Mouse (Mus musculus): ENCODE data around the gene Crmp1. TPM values are rescaled to one million over a fixed set of nuclear protein-coding genes. Genes with fewer than 3 reads are reported as not detected.

The Crmp1 gene
- 46.4 and 49.8 TPM in 2 replicates for polyA plus RNA-seq (2014; fragmentation: Nextera tagmentation; extraction: Ambion mirVana)

DNA sequence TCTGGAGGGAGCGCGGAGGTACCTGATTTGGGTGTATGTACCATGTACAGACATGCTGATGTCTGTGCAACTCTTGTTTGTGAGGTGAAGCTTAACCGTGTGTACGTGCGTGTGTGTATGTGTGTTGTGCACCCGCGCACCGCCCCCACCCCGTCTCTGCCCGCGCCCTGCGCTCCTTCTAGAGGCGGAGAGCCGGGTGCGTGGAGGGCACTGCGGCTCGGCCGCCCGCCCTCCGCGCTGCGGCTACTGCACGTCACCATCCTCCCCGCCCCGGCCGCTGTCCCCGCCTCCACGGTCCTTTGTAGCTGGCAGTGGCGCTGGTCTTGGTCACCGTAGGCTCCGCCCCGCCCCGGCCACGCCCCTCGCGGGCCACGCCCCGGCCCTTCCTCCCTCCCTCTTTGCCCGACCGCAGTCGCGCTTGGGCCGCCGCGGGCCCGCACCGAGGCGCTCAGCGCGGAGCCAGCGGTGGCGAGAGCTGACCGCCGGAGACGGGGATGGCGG is at the start of gene Crmp1:
TSS of gene Crmp1 (plus strand) at position 290 of the 501 bp plus-strand sequence.
- ATAC-seq (replicated peaks; ENCODE audit: low FRiP score, low TSS enrichment, low read depth) (peak; percentile 73), DNase-seq (ENCODE audit: low spot score) (peak; percentile 75)
- H3K27ac ChIP-seq (ENCODE audit: low read depth), result no peak within 1 kb of the TSS
- H3K4me2 ChIP-seq (ENCODE audit: low read length), result peak within 1 kb of the TSS; percentile 63
- H3K4me1 ChIP-seq (replicated peaks; ENCODE audit: control insufficient read depth, insufficient read depth, low read length), result peaks cover 9% of the 10 kb centered on the region
- no peaks in the 10 kb centered on the region for H3K36me3 ChIP-seq (ENCODE audit: control insufficient read depth, insufficient read depth, low read length)
- H3K9ac ChIP-seq (ENCODE audit: low read length), result no peak within 1 kb of the TSS
- no peaks in the 10 kb centered on the region for H3K9me3 ChIP-seq (ENCODE audit: control insufficient read depth, low read length)
- 2% methylated on average over 52 of the region's 56 CpGs for WGBS
- peak within 1 kb of the TSS; percentile 37 for H3K4me3 ChIP-seq (ENCODE audit: low read depth, low read length)
- peaks cover 68% of the 10 kb centered on the region for H3K27me3 ChIP-seq (replicated peaks; ENCODE audit: control insufficient read depth, insufficient read depth, low read length)

DNA sequence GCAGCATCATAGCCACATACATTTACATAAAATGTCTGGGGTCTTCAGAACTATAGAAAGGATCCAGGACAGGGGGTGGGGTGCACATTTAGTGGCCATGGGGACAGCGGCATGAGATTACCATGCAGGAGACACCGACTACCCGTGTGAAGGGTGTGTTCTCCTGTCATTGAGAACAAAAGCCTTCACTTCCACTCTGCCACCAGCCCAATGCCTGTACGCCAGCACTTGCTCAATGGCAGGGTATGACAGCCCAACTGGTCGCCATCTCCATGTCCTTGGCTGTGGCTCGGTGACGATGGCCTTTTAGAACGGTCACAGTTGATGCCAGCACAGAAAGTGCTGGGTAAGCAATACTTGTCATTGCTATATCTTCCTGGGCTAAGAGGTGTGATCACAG is 45.5 kb upstream of the Crmp1 start:
- Histone ChIP-seq H3K9me3 (ENCODE audit: control insufficient read depth, low read length) (no peaks in the 10 kb centered on the region), H3K4me3 (ENCODE audit: low read depth, low read length) (no peak overlapping the region), H3K27ac (ENCODE audit: low read depth) (no peak overlapping the region), H3K36me3 (ENCODE audit: control insufficient read depth, insufficient read depth, low read length) (no peaks in the 10 kb centered on the region), H3K4me2 (ENCODE audit: low read length) (no peak overlapping the region), H3K4me1 (replicated peaks; ENCODE audit: control insufficient read depth, insufficient read depth, low read length) (peaks cover 26% of the 10 kb centered on the region), H3K9ac (ENCODE audit: low read length) (no peak overlapping the region), H3K27me3 (replicated peaks; ENCODE audit: control insufficient read depth, insufficient read depth, low read length) (no peaks in the 10 kb centered on the region)
- 85% methylated on average over 8 of the region's 8 CpGs for WGBS
- DNase-seq (ENCODE audit: low spot score) (no peak), ATAC-seq (replicated peaks; ENCODE audit: low FRiP score, low TSS enrichment, low read depth) (no peak)

DNA sequence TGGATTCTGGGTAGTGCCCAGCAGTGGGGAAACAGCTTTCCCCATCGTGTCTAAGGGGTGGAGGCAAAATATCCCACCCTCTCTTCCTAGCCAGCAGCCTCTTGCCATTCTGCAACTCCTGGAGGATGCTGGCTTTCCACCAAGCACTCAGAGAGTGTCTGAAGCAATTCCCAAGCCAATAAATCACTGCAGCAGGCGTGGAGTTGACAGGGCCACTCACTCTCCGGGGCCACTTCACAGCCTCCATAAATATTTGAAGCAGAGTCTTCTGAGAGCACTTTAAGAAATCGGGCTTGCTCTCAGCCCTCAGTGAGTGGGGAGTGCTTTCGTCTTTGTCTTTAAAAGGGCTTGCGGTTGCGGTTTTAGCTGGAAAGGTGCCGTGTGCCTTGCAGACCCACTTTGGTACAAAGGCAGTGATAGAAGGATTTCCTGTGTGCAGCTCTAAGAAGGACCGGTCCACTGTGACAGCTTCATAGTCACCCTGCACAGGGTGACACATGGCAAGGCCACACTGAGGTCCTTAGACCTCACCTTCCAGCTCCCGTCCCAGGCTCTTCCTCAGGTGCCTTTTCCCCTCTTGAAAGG is 45.0 kb upstream of the Crmp1 start:
- H3K9me3 ChIP-seq (ENCODE audit: control insufficient read depth, low read length), result no peaks in the 10 kb centered on the region
- no peak overlapping the region for H3K9ac ChIP-seq (ENCODE audit: low read length)
- H3K4me3 ChIP-seq (ENCODE audit: low read depth, low read length), result no peak overlapping the region
- H3K4me1 ChIP-seq (replicated peaks; ENCODE audit: control insufficient read depth, insufficient read depth, low read length), result peaks cover 26% of the 10 kb centered on the region
- 17% methylated on average over 10 of the region's 10 CpGs for WGBS
- H3K27me3 ChIP-seq (replicated peaks; ENCODE audit: control insufficient read depth, insufficient read depth, low read length), result no peaks in the 10 kb centered on the region
- no peak overlapping the region for H3K27ac ChIP-seq (ENCODE audit: low read depth)
- ATAC-seq (replicated peaks; ENCODE audit: low FRiP score, low TSS enrichment, low read depth) (no peak), DNase-seq (ENCODE audit: low spot score) (peak; percentile 53)
- no peak overlapping the region for H3K4me2 ChIP-seq (ENCODE audit: low read length)
- no peaks in the 10 kb centered on the region for H3K36me3 ChIP-seq (ENCODE audit: control insufficient read depth, insufficient read depth, low read length)

DNA sequence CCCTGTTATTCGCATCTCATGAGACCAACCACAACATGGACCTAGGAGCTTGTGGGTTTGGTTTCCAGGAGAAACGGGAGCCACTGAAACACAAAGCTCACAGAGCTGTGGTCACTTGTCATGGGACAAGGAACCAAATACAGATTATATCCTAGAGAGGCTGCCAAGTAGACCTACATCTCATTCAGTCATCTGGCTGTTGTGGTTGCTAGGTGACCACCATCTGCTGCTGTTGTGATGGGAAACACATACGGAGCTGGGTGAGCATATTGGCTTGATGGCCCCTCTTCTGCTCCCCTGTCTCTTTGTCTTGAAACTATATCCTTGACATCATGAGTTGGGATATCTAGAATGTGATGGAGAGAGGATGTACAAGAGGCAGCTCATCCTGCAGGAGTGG is 44.3 kb upstream of the Crmp1 start:
- WGBS, result 64% methylated on average over 3 of the region's 3 CpGs
- no peak for DNase-seq (ENCODE audit: low spot score)

DNA sequence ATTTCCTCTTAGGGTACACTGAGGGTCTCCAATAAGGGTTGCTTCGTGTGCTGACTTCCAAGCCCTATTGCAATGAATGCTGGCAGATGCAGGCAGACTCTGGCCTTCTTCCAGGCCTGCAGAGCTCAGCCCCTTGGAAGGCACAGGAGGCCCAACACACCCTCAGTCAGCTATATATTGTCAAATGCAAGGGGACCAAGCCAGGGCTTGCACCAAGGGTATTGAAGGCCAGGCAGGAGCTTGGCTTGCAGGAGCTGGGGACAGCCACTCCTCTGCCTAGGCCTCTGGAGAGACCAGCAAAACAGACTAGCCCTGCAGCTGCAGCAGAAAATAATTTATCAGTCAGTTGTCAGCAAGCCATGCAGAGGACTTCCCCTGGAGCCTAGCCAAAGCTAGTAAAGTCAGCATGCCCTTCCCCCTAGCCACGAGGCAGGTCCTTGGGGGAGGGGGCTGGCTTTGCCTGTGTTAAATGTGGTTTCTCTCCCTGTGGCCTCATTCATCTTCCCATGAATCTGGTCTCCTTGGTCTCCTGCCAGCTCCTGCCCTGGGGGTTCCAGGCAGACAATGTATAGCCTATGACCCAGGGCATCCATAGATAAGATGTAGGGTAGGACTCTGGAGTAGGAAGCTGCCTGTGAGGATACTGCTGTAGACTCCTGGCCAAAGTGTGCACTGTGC is 43.6 kb upstream of the Crmp1 start:
- Histone ChIP-seq H3K4me1 (replicated peaks; ENCODE audit: control insufficient read depth, insufficient read depth, low read length) (peaks cover 26% of the 10 kb centered on the region), H3K9ac (ENCODE audit: low read length) (no peak overlapping the region), H3K36me3 (ENCODE audit: control insufficient read depth, insufficient read depth, low read length) (no peaks in the 10 kb centered on the region), H3K27ac (ENCODE audit: low read depth) (no peak overlapping the region), H3K4me3 (ENCODE audit: low read depth, low read length) (no peak overlapping the region), H3K9me3 (ENCODE audit: control insufficient read depth, low read length) (no peaks in the 10 kb centered on the region), H3K4me2 (ENCODE audit: low read length) (no peak overlapping the region), H3K27me3 (replicated peaks; ENCODE audit: control insufficient read depth, insufficient read depth, low read length) (no peaks in the 10 kb centered on the region)
- DNase-seq (ENCODE audit: low spot score) (peak; percentile 61), ATAC-seq (replicated peaks; ENCODE audit: low FRiP score, low TSS enrichment, low read depth) (0 out of 2 replicates have a peak, but pooled peaks have one; percentile 32)
- 19% methylated on average over 2 of the region's 2 CpGs for WGBS

More for the DNA sequence above, 44.3 kb upstream of the Crmp1 start:
- Histone ChIP-seq H3K9me3 (ENCODE audit: control insufficient read depth, low read length) (no peaks in the 10 kb centered on the region), H3K4me1 (replicated peaks; ENCODE audit: control insufficient read depth, insufficient read depth, low read length) (peaks cover 26% of the 10 kb centered on the region), H3K4me2 (ENCODE audit: low read length) (no peak overlapping the region), H3K4me3 (ENCODE audit: low read depth, low read length) (no peak overlapping the region), H3K36me3 (ENCODE audit: control insufficient read depth, insufficient read depth, low read length) (no peaks in the 10 kb centered on the region), H3K9ac (ENCODE audit: low read length) (no peak overlapping the region), H3K27ac (ENCODE audit: low read depth) (no peak overlapping the region), H3K27me3 (replicated peaks; ENCODE audit: control insufficient read depth, insufficient read depth, low read length) (no peaks in the 10 kb centered on the region)
- ATAC-seq (replicated peaks; ENCODE audit: low FRiP score, low TSS enrichment, low read depth), result no peak

DNA sequence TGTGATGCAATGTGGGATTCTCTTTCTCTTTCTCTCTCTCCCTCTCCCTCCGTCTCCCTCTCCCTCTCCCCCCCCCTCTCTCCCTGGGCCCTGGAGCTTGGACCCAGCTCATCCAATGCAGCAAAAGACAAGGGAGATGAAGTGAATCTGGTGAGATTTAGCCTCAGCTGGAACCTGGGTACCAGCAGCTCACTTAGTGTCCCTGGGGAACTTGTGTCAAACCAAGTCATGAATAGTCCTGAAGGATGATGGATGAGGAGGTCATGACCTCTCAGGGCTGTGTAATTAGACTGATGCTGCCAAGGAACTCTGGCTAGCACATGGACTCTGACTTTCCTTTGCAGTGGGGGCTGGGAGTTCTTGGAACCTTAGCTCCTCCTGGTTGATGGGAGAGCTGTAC is 39.5 kb upstream of the Crmp1 start:
- Histone ChIP-seq H3K4me1 (replicated peaks; ENCODE audit: control insufficient read depth, insufficient read depth, low read length) (peaks cover 14% of the 10 kb centered on the region), H3K36me3 (ENCODE audit: control insufficient read depth, insufficient read depth, low read length) (no peaks in the 10 kb centered on the region), H3K27me3 (replicated peaks; ENCODE audit: control insufficient read depth, insufficient read depth, low read length) (no peaks in the 10 kb centered on the region), H3K27ac (ENCODE audit: low read depth) (no peak overlapping the region), H3K9ac (ENCODE audit: low read length) (no peak overlapping the region), H3K9me3 (ENCODE audit: control insufficient read depth, low read length) (no peaks in the 10 kb centered on the region), H3K4me2 (ENCODE audit: low read length) (no peak overlapping the region), H3K4me3 (ENCODE audit: low read depth, low read length) (no peak overlapping the region)
- 20% methylated on average over 1 of the region's 1 CpGs for WGBS
- no peak for DNase-seq (ENCODE audit: low spot score)
- no peak for ATAC-seq (replicated peaks; ENCODE audit: low FRiP score, low TSS enrichment, low read depth)

DNA sequence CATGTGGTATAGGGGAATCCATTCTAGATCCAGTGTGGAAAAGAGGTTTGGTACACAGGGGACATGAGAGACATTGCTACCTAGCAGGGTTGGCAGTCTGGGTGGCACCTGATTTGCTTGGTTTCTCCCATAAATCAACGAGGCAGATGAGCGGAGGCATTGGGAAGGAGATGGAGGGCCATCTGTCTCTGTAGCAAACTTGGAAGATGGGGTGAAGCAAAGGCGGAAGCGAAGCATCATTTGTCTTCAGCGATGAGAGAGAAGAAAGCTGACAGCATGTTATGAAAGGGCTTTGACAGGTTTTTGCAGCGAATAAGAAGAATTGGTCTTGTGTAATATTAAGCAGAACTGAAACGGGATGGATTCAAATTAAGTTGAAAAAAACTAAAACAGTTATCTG is 36.9 kb upstream of the Crmp1 start:
- 80% methylated on average over 7 of the region's 7 CpGs for WGBS
- H3K9ac ChIP-seq (ENCODE audit: low read length), result no peak overlapping the region

DNA sequence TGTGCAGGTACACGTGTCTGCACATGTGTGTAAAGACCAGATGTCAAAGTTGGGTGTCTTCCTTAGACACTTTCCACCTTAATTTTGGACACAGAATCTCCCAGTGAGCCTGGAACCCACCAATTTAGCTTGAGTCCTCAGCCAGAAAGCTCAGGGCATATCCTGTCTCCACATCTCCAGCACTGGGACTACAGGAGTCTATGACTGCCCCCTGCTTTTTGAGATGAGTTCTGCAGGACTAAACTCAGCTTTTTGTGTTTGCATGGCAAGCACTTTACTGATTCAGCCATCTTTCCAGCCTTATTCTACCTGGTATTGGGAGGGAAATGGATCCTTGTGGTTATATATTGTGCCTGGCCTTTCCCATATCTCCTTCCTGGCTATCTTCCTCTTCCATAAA is 36.3 kb upstream of the Crmp1 start:
- H3K36me3 ChIP-seq (ENCODE audit: control insufficient read depth, insufficient read depth, low read length), result no peaks in the 10 kb centered on the region
- no peak overlapping the region for H3K4me2 ChIP-seq (ENCODE audit: low read length)
- H3K9me3 ChIP-seq (ENCODE audit: control insufficient read depth, low read length), result no peaks in the 10 kb centered on the region
- no peak for ATAC-seq (replicated peaks; ENCODE audit: low FRiP score, low TSS enrichment, low read depth)
- H3K9ac ChIP-seq (ENCODE audit: low read length), result no peak overlapping the region
- no peak overlapping the region for H3K4me3 ChIP-seq (ENCODE audit: low read depth, low read length)
- 73% methylated on average over 1 of the region's 1 CpGs for WGBS
- no peaks in the 10 kb centered on the region for H3K27me3 ChIP-seq (replicated peaks; ENCODE audit: control insufficient read depth, insufficient read depth, low read length)
- DNase-seq (ENCODE audit: low spot score), result no peak
- no peaks in the 10 kb centered on the region for H3K4me1 ChIP-seq (replicated peaks; ENCODE audit: control insufficient read depth, insufficient read depth, low read length)
- H3K27ac ChIP-seq (ENCODE audit: low read depth), result no peak overlapping the region

More for the DNA sequence above, 36.9 kb upstream of the Crmp1 start:
- H3K27ac ChIP-seq (ENCODE audit: low read depth), result no peak overlapping the region
- no peaks in the 10 kb centered on the region for H3K4me1 ChIP-seq (replicated peaks; ENCODE audit: control insufficient read depth, insufficient read depth, low read length)
- no peak overlapping the region for H3K4me3 ChIP-seq (ENCODE audit: low read depth, low read length)
- DNase-seq (ENCODE audit: low spot score) (no peak), ATAC-seq (replicated peaks; ENCODE audit: low FRiP score, low TSS enrichment, low read depth) (no peak)
- H3K27me3 ChIP-seq (replicated peaks; ENCODE audit: control insufficient read depth, insufficient read depth, low read length), result no peaks in the 10 kb centered on the region
- H3K36me3 ChIP-seq (ENCODE audit: control insufficient read depth, insufficient read depth, low read length), result no peaks in the 10 kb centered on the region
- no peaks in the 10 kb centered on the region for H3K9me3 ChIP-seq (ENCODE audit: control insufficient read depth, low read length)
- H3K4me2 ChIP-seq (ENCODE audit: low read length), result no peak overlapping the region

DNA sequence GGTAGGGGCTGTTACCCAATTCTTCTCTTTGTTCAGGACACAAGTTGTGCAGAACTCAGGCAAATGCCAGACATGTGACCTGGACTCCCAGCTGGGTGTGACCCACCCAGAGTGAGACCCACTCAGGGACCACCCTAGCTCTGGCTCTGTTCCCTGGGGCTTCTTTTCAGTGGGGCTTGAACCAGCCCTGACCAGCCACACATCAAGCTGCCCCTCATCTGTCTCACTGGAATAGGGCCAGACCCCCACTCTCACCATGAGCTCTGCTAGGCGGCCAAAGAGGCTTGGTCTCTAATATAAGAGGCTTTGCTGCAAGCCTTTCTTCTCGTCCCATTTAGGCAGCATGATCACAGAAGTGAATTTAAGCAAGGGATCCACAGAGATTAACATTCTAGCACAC is 35.4 kb upstream of the Crmp1 start:
- Histone ChIP-seq H3K36me3 (ENCODE audit: control insufficient read depth, insufficient read depth, low read length) (no peaks in the 10 kb centered on the region), H3K4me2 (ENCODE audit: low read length) (no peak overlapping the region), H3K4me3 (ENCODE audit: low read depth, low read length) (no peak overlapping the region), H3K9ac (ENCODE audit: low read length) (no peak overlapping the region), H3K27ac (ENCODE audit: low read depth) (no peak overlapping the region), H3K4me1 (replicated peaks; ENCODE audit: control insufficient read depth, insufficient read depth, low read length) (no peaks in the 10 kb centered on the region), H3K27me3 (replicated peaks; ENCODE audit: control insufficient read depth, insufficient read depth, low read length) (no peaks in the 10 kb centered on the region), H3K9me3 (ENCODE audit: control insufficient read depth, low read length) (no peaks in the 10 kb centered on the region)
- WGBS, result 60% methylated on average over 2 of the region's 2 CpGs
- no peak for DNase-seq (ENCODE audit: low spot score)
- ATAC-seq (replicated peaks; ENCODE audit: low FRiP score, low TSS enrichment, low read depth), result no peak

All from intestine, embryonic 14.5 days (tissue).